Mouse (Mus musculus) liver, embryonic 14.5 days (tissue): ENCODE measurements around the gene Cmtr1.

Experiments used
- CTCF ChIP-seq: IDR thresholded peaks from 2 replicates; pipeline ENCODE4 v1.5.1; 2016; ENCODE audit warnings: antibody characterized with exemption, low read depth, control low read depth
- EP300 ChIP-seq: IDR thresholded peaks from 2 replicates; pipeline ENCODE4 v1.6.1; 2016; ENCODE audit warnings: antibody characterized with exemption, low read depth

GRCm38 (mm10) chr17:29696940-29697339 is 36.5 kb downstream of the Cmtr1 start:
- TF ChIP-seq CTCF (no peak), EP300 (no peak)
